Mouse (Mus musculus) regulatory T cell (primary cell): Measurements from ENCODE around the gene Chn1.

Source experiments
- in situ Hi-C: fragments of 300-600 bp; cut with MboI, MseI; formaldehyde crosslinking; loops from one replicate; pipeline ENCODE4 v1.15.1; 2025; ENCODE audit warnings: high pct_unique_total_duplicates

Gene Chn1

GRCm38 (mm10) chr2:73592231-73593100 is 182.7 kb downstream of the Chn1 start:
- in situ Hi-C loops, result loop anchor here (25.0 kb wide), 1 partner anchor 1070 kb away; the partner anchor contains the start of genes Evx2 and Hoxd13

DNA sequence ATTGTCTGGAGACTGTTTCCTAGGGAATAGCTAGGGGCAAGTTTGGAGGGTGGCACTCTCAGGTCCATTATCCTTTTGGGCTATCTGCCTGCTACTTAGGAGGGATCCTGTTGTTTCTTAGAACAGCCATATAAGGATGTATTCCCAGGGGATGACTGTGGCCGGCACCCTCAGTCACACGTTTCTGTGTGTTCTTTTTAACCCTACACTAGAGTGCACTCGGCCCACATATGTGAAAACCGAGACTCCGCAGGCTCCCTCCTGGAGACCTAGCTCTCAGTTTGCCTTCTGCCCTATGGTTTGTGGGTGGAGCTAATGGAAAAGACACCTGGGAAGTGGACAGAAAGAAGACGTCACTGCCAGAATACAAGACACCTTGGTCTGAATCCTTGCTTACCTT is 183.9 kb downstream of the Chn1 start:
- in situ Hi-C loops, result loop anchor here (25.0 kb wide), 1 partner anchor 1071 kb away; the partner anchor contains the start of genes Evx2 and Hoxd13

- in situ Hi-C loops, result loop anchor here (25.0 kb wide), 1 partner anchor 1072 kb away; the partner anchor contains the start of genes Evx2 and Hoxd13
Observed at GRCm38 (mm10) chr2:73590106-73590505, 185.0 kb downstream of the Chn1 start.

DNA sequence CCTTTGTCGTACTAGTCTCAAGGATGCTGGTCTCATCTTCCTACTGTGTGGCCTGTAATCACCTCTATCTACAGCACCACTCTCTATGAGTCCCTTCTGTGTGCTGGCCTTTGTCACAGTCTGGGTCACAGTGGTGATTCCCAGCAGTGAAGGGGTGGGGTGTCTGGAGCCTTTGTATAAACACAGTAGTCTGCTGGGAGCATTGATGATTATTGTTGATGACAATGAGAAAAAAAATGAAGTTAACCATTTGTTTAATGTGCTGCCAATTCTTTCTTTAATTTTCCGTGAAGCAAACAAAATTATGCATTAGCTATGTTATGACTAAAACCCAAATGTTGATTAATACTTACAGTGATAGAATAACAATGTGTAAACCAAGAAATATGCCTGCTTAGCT is 186.2 kb downstream of the Chn1 start:
- in situ Hi-C loops, result loop anchor here (25.0 kb wide), 1 partner anchor 1073 kb away; the partner anchor contains the start of genes Evx2 and Hoxd13

DNA sequence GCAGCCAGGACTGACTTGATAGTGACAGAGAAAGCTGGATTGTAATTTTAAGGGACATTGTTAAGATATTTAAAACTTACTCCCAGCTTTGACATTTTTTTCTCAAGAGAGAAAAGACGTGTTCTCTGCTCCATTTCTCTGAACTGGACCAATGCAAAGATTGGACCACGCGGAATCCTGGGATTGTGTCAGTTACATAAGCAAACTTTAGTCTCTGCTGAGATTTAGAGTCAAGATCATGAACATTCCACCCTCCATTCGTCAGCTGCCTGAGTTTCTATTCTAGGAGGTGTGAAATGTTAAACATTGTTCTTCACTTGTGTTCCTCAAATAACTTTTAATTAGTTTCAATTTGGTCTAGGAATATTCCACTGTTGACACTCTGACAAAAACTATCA is 188.0 kb downstream of the Chn1 start:
- in situ Hi-C loops, result loop anchor here (25.0 kb wide), 1 partner anchor 1075 kb away; the partner anchor contains the start of genes Evx2 and Hoxd13

- in situ Hi-C loops, result loop anchor here (25.0 kb wide), 1 partner anchor 1076 kb away; the partner anchor contains the start of genes Evx2 and Hoxd13
Observed at GRCm38 (mm10) chr2:73586392-73587108, 188.6 kb downstream of the Chn1 start.

GRCm38 (mm10) chr2:73585347-73585831 is 189.8 kb downstream of the Chn1 start:
- in situ Hi-C loops, result loop anchor here (25.0 kb wide), 1 partner anchor 1077 kb away; the partner anchor contains the start of genes Evx2 and Hoxd13

GRCm38 (mm10) chr2:73584645-73585346 is 190.3 kb downstream of the Chn1 start:
- in situ Hi-C loops, result loop anchor here (25.0 kb wide), 1 partner anchor 1078 kb away; the partner anchor contains the start of genes Evx2 and Hoxd13

DNA sequence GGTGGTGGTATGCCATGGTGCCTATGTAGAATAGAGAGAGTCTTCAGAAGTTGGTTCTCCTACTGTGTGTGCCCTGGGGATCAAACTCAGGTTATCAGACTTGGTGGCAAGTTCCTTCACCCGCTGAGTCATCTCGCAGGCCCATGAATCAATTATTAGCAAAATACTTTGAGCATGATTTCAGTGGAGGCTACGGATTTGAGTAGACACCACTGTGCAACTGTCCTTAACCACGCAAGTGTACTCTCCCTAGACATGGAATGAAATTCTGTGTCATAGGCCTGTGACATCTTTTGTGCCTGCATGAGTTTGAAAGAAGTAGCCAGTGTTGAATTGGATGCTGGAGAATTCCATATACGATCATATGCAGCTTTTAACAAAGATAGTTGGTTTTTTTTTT is 194.4 kb downstream of the Chn1 start:
- in situ Hi-C loops, result loop anchor here (25.0 kb wide), 1 partner anchor 1082 kb away; the partner anchor contains the start of genes Evx2 and Hoxd13

GRCm38 (mm10) chr2:73580166-73580565 is 195.0 kb downstream of the Chn1 start, which contains the start of gene Chrna1:
Gene Chrna1, minus strand, starts transcription at chr2:73580338.
- in situ Hi-C loops, result loop anchor here (25.0 kb wide), 1 partner anchor 1082 kb away; the partner anchor contains the start of genes Evx2 and Hoxd13

- in situ Hi-C loops, result loop anchor here (10.0 to 25.0 kb wide), 2 partner anchors 206 to 1083 kb away; partner anchors contain the start of genes Evx2 and Hoxd13
Observed at GRCm38 (mm10) chr2:73579168-73579567, 196.0 kb downstream of the Chn1 start.

- in situ Hi-C loops, result loop anchor here (10.0 kb wide), 1 partner anchor 210 kb away; no protein-coding TSS in a partner anchor
Observed at GRCm38 (mm10) chr2:73574418-73574817, 200.7 kb downstream of the Chn1 start.

DNA sequence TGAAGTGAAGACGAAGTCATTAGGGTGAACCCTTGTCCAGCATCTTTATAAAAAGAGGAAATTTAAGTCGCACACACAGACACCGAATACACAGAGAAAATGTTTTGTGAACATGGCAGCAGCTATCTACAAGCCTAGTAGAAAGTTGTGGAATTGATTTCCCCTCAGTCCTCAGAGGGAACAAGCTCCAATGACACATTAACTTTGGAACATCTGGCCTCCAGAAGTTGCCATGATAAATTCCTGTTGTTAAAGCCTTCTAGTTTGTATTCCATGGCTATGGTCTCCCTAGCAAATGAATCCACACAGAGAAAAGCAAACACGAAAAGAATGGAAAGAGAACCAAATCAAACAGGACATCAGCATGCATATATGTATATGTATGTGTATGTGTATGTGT is 201.6 kb downstream of the Chn1 start:
- in situ Hi-C loops, result loop anchor here (10.0 kb wide), 1 partner anchor 211 kb away; no protein-coding TSS in a partner anchor

DNA sequence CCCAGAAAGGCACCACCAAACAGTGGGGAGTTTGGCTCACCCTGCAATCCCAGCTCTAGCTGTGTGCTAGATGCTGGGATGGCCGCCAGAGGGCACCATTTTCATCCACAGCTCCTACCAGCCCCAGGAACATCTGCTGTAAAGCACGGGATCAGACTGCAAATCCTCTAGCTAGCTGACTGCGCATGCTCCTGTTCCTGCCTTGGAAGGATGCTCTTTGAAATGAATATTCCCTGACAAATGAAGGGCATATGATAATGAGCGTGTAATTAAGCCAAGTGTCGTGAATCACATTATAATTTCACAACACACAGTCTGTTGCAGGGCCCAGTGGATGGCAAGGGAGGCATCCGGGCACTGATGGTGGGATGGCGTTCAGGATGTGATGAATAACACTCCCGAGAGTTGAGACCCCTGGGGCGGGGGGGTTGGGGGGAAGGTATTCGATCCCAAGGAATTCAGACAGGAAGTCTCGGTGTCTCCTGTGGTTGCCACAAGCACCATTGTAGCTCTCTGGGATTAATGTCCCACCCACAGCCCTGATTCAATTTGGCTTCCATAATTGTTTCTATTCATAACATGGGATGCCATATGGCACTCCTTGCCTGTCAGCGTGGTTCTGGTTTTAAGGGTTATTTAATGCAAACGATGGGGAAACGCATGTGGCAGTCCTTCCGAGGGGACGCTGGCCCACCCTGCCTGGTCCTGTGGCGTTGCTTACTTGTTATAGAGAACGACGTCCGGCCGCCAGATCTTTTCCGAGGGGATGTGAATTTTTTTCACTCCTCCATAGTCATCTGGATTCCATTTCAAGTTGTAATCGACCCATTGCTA is 202.4 kb downstream of the Chn1 start:
- in situ Hi-C loops, result loop anchor here (10.0 kb wide), 1 partner anchor 212 kb away; no protein-coding TSS in a partner anchor

DNA sequence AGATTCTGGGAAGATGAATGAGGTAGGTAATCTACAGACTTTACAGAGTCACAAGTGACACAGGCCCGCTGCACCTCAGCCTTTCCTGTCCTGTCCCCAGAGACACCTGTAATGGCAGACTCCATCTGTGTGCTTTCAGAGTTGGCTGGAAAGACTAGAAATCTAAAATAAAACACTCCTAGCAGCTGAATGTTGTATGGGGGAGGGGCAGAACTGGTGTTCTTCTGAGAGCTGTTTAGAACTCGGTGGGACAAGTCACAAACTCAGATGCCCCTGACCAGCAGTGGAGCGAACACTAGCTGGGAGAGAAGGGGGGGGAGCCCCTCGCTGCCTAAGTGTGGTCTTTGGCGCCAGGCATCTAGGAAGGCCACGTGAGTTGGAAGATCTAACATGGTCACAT is 203.2 kb downstream of the Chn1 start:
- in situ Hi-C loops, result loop anchor here (10.0 kb wide), 1 partner anchor 213 kb away; no protein-coding TSS in a partner anchor

GRCm38 (mm10) chr2:73571304-73571703 is 203.8 kb downstream of the Chn1 start:
- in situ Hi-C loops, result loop anchor here (10.0 kb wide), 1 partner anchor 213 kb away; no protein-coding TSS in a partner anchor

GRCm38 (mm10) chr2:73566989-73567605 is 208.0 kb downstream of the Chn1 start:
- in situ Hi-C loops, result no loop called here

DNA sequence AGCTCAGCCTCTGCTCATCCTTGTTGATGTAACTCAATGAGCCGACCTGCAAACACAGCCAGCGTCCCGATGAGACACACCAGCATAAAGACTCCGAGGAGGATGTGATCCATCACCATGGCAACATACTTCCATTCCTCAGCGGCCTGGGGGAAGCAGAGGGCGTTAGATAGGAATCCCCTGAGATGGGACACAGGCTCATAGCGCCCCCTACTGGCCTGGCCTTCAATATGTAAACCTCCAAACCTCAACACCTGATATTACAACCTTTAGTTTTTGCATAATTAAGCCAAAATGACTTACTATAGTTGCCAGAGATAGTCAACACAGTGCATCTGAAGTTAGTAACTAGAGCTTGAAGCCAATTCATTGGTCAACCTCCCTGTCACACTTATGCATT is 209.0 kb downstream of the Chn1 start:
- in situ Hi-C loops, result no loop called here

DNA sequence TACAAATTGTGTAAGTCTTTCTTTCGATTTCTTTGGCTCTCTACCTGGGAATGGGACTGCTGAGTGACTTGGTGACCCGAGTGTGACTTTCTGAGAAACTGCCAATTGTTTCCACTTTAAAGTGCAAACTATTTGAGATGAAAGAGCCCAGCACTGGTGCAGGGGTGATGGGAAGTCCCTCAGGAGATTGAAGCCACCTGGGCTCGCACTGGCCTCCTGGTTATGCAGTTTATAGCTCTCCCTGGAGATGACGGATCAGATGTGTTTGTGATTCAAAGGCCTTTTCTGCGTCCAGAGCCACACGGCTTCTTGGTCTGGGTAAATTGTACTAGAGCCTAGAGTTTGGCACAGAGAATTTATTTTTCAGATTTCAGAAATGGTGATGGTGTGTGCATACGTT is 211.5 kb downstream of the Chn1 start:
- in situ Hi-C loops, result no loop called here
